Mouse (Mus musculus): ENCODE results near the gene Fam136a.

Fam136a gene

GRCm38 (mm10) chr6:86394078-86394720 is 28.8 kb downstream of the Fam136a start:
- in situ Hi-C loops (cut with MboI, MseI): loop anchor here in 1 of 2 experiments (10.0 kb wide), 1 partner anchor 429 kb away; the partner anchor contains the start of gene Dusp11

DNA sequence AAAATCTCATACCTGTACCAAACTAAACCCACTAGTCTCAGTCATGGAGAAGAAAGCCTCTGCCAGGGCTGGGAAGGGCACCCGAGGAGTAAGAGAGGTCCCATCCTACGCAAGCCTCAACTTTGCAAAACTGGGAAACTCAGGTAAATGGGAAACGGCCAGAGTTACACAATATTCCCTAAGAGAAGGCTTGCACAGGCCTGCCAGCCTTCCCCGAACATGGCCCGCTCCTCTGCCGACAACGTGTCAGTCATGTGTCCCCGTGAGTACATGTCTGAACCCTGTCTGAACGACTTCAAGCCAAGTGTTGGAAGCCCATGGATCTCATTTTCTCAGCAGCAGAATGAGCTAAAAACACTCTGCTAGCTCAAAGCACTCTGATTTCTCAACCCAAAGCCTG is 29.6 kb downstream of the Fam136a start:
- in situ Hi-C loops (cut with MboI, MseI): loop anchor here (5.0 to 10.0 kb wide), 2 partner anchors 42 to 430 kb away; partner anchors contain the start of genes C87436 (in 1 of the 2) and Dusp11 (in 1 of the 2)

DNA sequence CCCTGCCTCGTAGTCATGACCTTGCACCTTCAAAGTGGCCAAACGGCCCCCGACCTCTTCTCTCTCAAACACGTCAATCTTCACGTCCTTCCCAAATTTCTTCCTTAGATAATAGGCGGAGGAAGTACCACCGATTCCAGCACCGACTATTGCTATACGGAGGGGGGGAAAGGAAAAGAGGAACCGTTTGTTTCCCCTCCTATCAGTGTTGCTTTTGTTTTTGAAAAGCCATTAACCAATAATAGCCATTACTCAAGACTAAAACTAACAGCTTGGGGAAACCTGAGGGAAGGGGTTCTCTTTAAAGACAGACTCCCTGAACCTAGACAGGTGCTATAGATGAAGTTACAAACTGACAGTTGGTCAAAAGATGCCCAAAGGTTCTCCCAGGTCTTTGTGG is 30.5 kb downstream of the Fam136a start:
- in situ Hi-C loops (cut with MboI, MseI): loop anchor here (5.0 to 10.0 kb wide), 2 partner anchors 41 to 431 kb away; partner anchors contain the start of genes C87436 (in 1 of the 2) and Dusp11 (in 1 of the 2)

DNA sequence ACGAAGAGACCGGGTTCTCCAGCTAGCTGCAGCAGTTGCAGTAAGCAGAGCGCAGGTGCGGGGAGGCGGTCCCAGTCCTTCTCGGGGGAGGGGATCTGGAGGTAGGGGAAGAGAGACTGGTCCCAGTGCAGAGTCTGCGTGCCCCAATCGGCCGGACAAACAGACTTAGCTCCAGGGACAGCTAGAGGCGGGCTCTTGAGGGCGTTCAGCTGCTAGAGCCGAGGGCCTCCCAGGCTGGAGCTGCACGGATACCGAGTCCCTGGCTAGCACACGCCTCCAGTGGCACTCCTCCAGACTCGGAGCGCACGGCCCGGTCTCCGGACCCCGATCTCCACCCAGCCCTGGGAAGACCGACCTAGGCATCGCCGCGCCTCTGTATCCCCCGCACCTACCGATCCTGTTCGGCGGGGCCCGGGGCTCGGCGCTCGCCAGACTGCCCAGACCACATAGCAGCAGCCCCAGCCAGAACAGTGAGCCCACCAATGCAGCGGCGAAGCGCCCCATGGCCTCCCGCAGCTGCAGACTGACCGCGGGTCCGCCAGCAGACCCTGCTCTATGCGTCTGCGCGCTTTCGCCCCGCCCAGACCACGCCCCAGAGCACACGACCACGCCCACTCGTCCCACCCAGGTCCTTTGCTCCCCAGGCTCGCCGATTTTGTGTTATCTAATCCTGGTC is 31.3 kb downstream of the Fam136a start, which contains the start of gene Pcyox1:
Gene Pcyox1, minus strand, starts transcription at position 574 of the 676 bp plus-strand sequence.
- in situ Hi-C loops (cut with MboI, MseI): loop anchor here (5.0 to 10.0 kb wide), 2 partner anchors 41 to 432 kb away; partner anchors contain the start of genes C87436 (in 1 of the 2) and Dusp11 (in 1 of the 2)

- in situ Hi-C loops (cut with MboI, MseI): loop anchor here (5.0 to 10.0 kb wide), 2 partner anchors 40 to 433 kb away; partner anchors contain the start of genes C87436 (in 1 of the 2) and Dusp11 (in 1 of the 2)
Measured at GRCm38 (mm10) chr6:86397257-86397980, 32.0 kb downstream of the Fam136a start.

- in situ Hi-C loops (cut with MboI, MseI): loop anchor here (5.0 to 10.0 kb wide), 2 partner anchors 38 to 434 kb away; partner anchors contain the start of genes C87436 (in 1 of the 2) and Dusp11 (in 1 of the 2)
Measured at GRCm38 (mm10) chr6:86398986-86399385, 33.5 kb downstream of the Fam136a start.

DNA sequence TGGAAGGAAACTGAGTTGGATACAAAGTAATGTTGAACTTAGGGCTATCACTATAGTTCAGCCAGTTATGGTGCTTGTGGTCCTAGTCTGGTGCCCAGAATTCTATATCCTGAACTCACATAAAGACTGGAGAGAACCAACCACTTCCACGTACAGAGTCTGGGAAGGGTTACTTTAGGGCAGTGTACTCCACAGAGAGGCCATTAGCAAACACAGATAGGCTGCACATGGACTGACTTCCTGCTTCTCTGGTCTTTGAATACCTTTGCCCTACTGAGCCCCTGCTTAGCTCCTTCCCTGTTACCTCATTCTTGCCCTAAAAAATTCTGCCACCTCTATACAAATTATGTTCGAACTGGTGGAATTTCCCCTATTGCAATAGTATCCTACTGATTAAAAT is 34.5 kb downstream of the Fam136a start:
- in situ Hi-C loops (cut with MboI, MseI): loop anchor here (5.0 to 25.0 kb wide), 4 partner anchors 33 to 1137 kb away; partner anchors contain the start of genes Arhgap25 (in 1 of the 2), C87436 (in 1 of the 2), Dusp11 (in 1 of the 2) and Fam136a (in 1 of the 2)

DNA sequence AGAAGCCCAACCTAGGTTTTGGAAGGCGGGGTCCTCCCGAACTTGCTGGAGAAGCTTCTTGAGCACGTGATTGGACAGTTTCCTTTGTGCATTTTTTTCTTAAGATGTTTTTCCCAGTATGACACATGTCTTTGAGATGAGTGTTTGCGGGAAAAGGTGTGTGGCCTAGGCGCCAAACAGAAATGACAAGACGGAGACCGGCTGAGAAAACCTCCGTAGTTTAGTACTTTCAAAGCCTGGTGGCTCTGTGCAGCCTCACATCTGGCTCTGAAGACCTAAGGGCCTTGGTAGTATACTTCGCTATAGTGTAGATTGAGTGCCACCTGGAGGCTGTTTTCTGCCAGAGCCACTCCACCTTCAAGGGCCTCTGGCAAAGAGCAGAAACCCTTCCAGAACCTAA is 35.5 kb downstream of the Fam136a start:
- in situ Hi-C loops (cut with MboI, MseI): loop anchor here (5.0 to 25.0 kb wide), 2 partner anchors 34 to 1136 kb away; partner anchors contain the start of genes Arhgap25 (in 1 of the 2) and Fam136a (in 1 of the 2)

DNA sequence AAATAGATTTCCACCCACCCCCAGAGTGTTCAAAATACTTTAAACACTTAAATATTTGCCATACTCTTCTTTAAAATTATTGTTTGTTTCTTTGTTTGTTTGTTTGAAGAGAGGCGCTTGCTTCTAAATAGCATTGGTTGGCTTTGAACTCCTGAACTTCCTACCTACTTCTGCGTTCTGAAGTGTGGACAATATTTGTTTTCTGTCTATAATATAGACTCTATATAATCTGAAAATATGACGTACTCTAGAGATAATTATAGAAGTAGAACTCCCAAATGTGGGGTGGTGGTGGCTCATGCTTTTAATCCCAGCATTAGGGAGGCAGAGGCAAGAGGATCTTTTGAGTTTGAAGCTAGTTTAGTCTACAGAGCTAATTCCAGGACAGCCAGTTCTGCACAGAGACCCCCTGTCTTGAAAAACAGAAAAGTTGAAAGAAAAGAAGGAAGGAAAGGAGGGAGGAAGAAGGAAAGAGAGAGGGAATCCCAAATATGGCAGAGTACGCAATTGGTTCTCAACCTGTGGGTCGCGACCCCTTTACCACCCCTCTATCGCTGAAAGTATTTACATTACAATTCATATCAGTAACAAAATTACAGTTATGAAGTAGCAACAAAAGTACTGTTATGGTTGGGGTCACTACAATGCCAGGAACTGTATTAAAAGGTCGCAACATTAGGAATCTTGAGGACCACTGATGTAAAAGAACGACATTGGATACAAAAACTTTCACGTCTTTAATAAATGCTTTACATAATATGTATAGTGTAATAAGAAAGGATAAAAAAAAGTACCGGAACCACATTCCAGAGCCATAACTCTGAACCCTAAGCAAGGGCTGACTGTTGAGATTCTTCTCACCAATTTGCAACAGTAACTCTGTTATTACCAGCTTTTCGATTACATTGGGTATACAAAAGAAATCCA is 37.5 kb downstream of the Fam136a start:
- in situ Hi-C loops (cut with MboI, MseI): loop anchor here (5.0 to 25.0 kb wide), 2 partner anchors 36 to 1134 kb away; partner anchors contain the start of genes Arhgap25 (in 1 of the 2) and Fam136a (in 1 of the 2)

- in situ Hi-C loops (cut with MboI, MseI): loop anchor here (5.0 to 25.0 kb wide), 2 partner anchors 36 to 1134 kb away; partner anchors contain the start of genes Arhgap25 (in 1 of the 2) and Fam136a (in 1 of the 2)
Measured at GRCm38 (mm10) chr6:86403728-86404099, 38.3 kb downstream of the Fam136a start.

GRCm38 (mm10) chr6:86404100-86404861 is 38.8 kb downstream of the Fam136a start, which contains the start of gene Tia1:
Tia1 (plus strand) TSS chr6:86404219.
- in situ Hi-C loops (cut with MboI, MseI): loop anchor here (5.0 to 25.0 kb wide), 2 partner anchors 37 to 1133 kb away; partner anchors contain the start of genes Arhgap25 (in 1 of the 2) and Fam136a (in 1 of the 2)

DNA sequence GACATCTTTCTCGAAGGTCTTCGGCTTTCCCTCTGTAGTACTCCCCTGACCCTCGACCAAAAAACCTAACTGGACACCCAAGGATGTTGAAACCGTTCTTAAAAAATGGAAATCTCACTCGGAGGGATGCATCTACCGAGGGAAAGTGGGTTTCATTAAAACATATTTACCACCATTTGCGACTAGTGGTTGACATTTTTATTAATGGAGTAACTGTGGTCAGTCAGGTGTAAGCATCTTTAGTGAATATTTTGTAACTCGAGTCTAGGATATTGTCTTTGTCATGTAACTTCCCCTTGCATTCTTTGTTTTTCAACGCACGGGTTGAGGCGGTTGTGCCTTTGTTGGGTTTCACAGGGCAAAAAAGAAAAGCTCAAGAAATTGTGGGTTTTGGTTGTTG is 39.5 kb downstream of the Fam136a start:
- in situ Hi-C loops (cut with MboI, MseI): loop anchor here (5.0 to 25.0 kb wide), 2 partner anchors 38 to 1132 kb away; partner anchors contain the start of genes Arhgap25 (in 1 of the 2) and Fam136a (in 1 of the 2)

DNA sequence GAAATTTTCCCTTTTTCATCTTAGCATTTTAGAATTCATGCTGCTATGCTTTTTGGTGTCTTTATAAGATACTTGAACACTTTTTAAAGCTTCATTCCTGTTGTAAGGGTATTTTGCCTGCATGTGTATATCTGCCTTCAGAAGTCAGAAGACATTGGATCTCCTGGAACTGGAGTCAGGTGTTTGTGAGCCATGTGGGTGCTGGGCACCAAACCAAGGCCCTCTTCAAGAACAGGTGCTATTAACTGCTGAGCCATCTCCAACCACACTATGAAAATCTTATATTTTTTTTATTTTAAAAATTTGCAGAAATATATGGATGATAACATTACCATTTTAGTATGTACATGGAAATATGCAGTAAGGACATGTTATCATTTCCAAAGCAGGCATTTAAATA is 40.9 kb downstream of the Fam136a start:
- in situ Hi-C loops (cut with MboI, MseI): loop anchor here in 1 of 2 experiments (25.0 kb wide), 1 partner anchor 1131 kb away; the partner anchor contains the start of gene Arhgap25

- in situ Hi-C loops (cut with MboI, MseI): loop anchor here in 1 of 2 experiments (25.0 kb wide), 1 partner anchor 1119 kb away; the partner anchor contains the start of gene Arhgap25
Measured at GRCm38 (mm10) chr6:86418711-86419110, 53.3 kb downstream of the Fam136a start.

- in situ Hi-C loops (cut with MboI, MseI): loop anchor here in 1 of 2 experiments (25.0 kb wide), 1 partner anchor 1118 kb away; the partner anchor contains the start of gene Arhgap25
Measured at GRCm38 (mm10) chr6:86419239-86419638, 53.8 kb downstream of the Fam136a start.
